Mouse (Mus musculus): ENCODE results near the gene Bend6. TPM values are rescaled to one million over a fixed set of nuclear protein-coding genes. Genes with fewer than 3 reads are reported as not detected.

The Bend6 gene
- polyA plus RNA-seq, 1 experiment from 2014 or later: 92.8 TPM

- WGBS: 74% methylated on average over 7 of the region's 7 CpGs
- Histone ChIP-seq H3K27ac (ENCODE audit: low read depth, low read length) (no peak overlapping the region), H3K27me3 (replicated peaks; ENCODE audit: control insufficient read depth, insufficient read depth, low read length) (no peaks in the 10 kb centered on the region), H3K4me2 (ENCODE audit: low read length) (no peak overlapping the region), H3K4me3 (ENCODE audit: low read length) (no peak overlapping the region), H3K9ac (ENCODE audit: low read depth, low read length) (no peak overlapping the region), H3K4me1 (ENCODE audit: control insufficient read depth, insufficient read depth, low read depth, low read length) (no peaks in the 10 kb centered on the region), H3K9me3 (ENCODE audit: control insufficient read depth, low read length) (no peaks in the 10 kb centered on the region), H3K36me3 (ENCODE audit: control insufficient read depth, insufficient read depth, low read length) (peaks cover 2% of the 10 kb centered on the region; the same call in 1 of the 2 replicates)
- no peak for ATAC-seq
Measured at GRCm38 (mm10) chr1:33922975-33923374, 15.4 kb upstream of the Bend6 start.

GRCm38 (mm10) chr1:33916554-33916953 lies 8.9 kb upstream of the Bend6 start:
- H3K9me3 ChIP-seq (ENCODE audit: control insufficient read depth, low read length): no peaks in the 10 kb centered on the region
- no peaks in the 10 kb centered on the region for H3K27me3 ChIP-seq (replicated peaks; ENCODE audit: control insufficient read depth, insufficient read depth, low read length)
- no peak overlapping the region for H3K4me3 ChIP-seq (ENCODE audit: low read length)
- no peak overlapping the region for H3K9ac ChIP-seq (ENCODE audit: low read depth, low read length)
- H3K27ac ChIP-seq (ENCODE audit: low read depth, low read length): no peak overlapping the region
- no peaks in the 10 kb centered on the region for H3K4me1 ChIP-seq (ENCODE audit: control insufficient read depth, insufficient read depth, low read depth, low read length)
- H3K36me3 ChIP-seq (ENCODE audit: control insufficient read depth, insufficient read depth, low read length): peaks cover 10% of the 10 kb centered on the region; the same call in 1 of the 2 replicates
- WGBS: 90% methylated on average over 5 of the region's 5 CpGs
- ATAC-seq: no peak
- no peak overlapping the region for H3K4me2 ChIP-seq (ENCODE audit: low read length)

GRCm38 (mm10) chr1:33911589-33911988 lies 4.0 kb upstream of the Bend6 start:
- Histone ChIP-seq H3K36me3 (ENCODE audit: control insufficient read depth, insufficient read depth, low read length) (0 out of 2 replicates have a peak, but pooled peaks cover 3% of the 10 kb centered on the region), H3K27ac (ENCODE audit: low read depth, low read length) (no peak overlapping the region), H3K27me3 (replicated peaks; ENCODE audit: control insufficient read depth, insufficient read depth, low read length) (no peaks in the 10 kb centered on the region), H3K9me3 (ENCODE audit: control insufficient read depth, low read length) (no peaks in the 10 kb centered on the region), H3K4me1 (ENCODE audit: control insufficient read depth, insufficient read depth, low read depth, low read length) (peaks cover 17% of the 10 kb centered on the region), H3K4me3 (ENCODE audit: low read length) (no peak overlapping the region), H3K4me2 (ENCODE audit: low read length) (no peak overlapping the region), H3K9ac (ENCODE audit: low read depth, low read length) (no peak overlapping the region)
- no peak for ATAC-seq
- 75% methylated on average over 8 of the region's 8 CpGs for WGBS

- Histone ChIP-seq H3K27ac (ENCODE audit: low read depth, low read length) (peak within 1 kb of the TSS; percentile 90), H3K9ac (ENCODE audit: low read depth, low read length) (peak within 1 kb of the TSS; percentile 86), H3K4me3 (ENCODE audit: low read length) (peak within 1 kb of the TSS; percentile 75), H3K27me3 (replicated peaks; ENCODE audit: control insufficient read depth, insufficient read depth, low read length) (no peaks in the 10 kb centered on the region), H3K4me2 (ENCODE audit: low read length) (peak within 1 kb of the TSS; percentile 79), H3K36me3 (ENCODE audit: control insufficient read depth, insufficient read depth, low read length) (no peaks in the 10 kb centered on the region), H3K4me1 (ENCODE audit: control insufficient read depth, insufficient read depth, low read depth, low read length) (peaks cover 23% of the 10 kb centered on the region), H3K9me3 (ENCODE audit: control insufficient read depth, low read length) (no peaks in the 10 kb centered on the region)
- ATAC-seq: no peak
- 8% methylated on average over 24 of the region's 44 CpGs for WGBS
Measured at GRCm38 (mm10) chr1:33908191-33908962, 761 bp upstream of the Bend6 start, which contains the start of gene Dst. TSS of gene Dst (plus strand) at chr1:33908225.

GRCm38 (mm10) chr1:33906927-33907326 lies 689 bp downstream of the Bend6 start:
- Histone ChIP-seq H3K4me2 (ENCODE audit: low read length) (peak overlapping the region; percentile 79), H3K27me3 (replicated peaks; ENCODE audit: control insufficient read depth, insufficient read depth, low read length) (no peaks in the 10 kb centered on the region), H3K9me3 (ENCODE audit: control insufficient read depth, low read length) (no peaks in the 10 kb centered on the region), H3K36me3 (ENCODE audit: control insufficient read depth, insufficient read depth, low read length) (peaks cover 5% of the 10 kb centered on the region; the same call in 1 of the 2 replicates), H3K4me3 (ENCODE audit: low read length) (peak overlapping the region; percentile 75), H3K4me1 (ENCODE audit: control insufficient read depth, insufficient read depth, low read depth, low read length) (peaks cover 23% of the 10 kb centered on the region), H3K27ac (ENCODE audit: low read depth, low read length) (peak overlapping the region; percentile 90), H3K9ac (ENCODE audit: low read depth, low read length) (peak overlapping the region; percentile 86)
- under 1% methylated on average over 20 of the region's 20 CpGs for whole genome bisulfite sequencing
- peak; percentile 34 for ATAC-seq

- Histone ChIP-seq H3K27me3 (replicated peaks; ENCODE audit: control insufficient read depth, insufficient read depth, low read length) (no peaks in the 10 kb centered on the region), H3K9me3 (ENCODE audit: control insufficient read depth, low read length) (no peaks in the 10 kb centered on the region), H3K27ac (ENCODE audit: low read depth, low read length) (no peak overlapping the region), H3K4me3 (ENCODE audit: low read length) (peak overlapping the region; percentile 75), H3K4me2 (ENCODE audit: low read length) (peak overlapping the region; percentile 79), H3K36me3 (ENCODE audit: control insufficient read depth, insufficient read depth, low read length) (peaks cover 6% of the 10 kb centered on the region; the same call in 1 of the 2 replicates), H3K9ac (ENCODE audit: low read depth, low read length) (peak overlapping the region; percentile 51; the same call in 1 of the 2 replicates), H3K4me1 (ENCODE audit: control insufficient read depth, insufficient read depth, low read depth, low read length) (peaks cover 23% of the 10 kb centered on the region)
- 24% methylated on average over 10 of the region's 10 CpGs for WGBS
- ATAC-seq: no peak
Measured at GRCm38 (mm10) chr1:33906216-33906615, 1.4 kb downstream of the Bend6 start.

- 36% methylated on average over 9 of the region's 9 CpGs for WGBS
Measured at GRCm38 (mm10) chr1:33903587-33903986, 4.0 kb downstream of the Bend6 start.

GRCm38 (mm10) chr1:33900175-33900574 lies 7.4 kb downstream of the Bend6 start:
- no peak overlapping the region for H3K4me2 ChIP-seq (ENCODE audit: low read length)
- WGBS: 91% methylated on average over 8 of the region's 8 CpGs
- no peak for ATAC-seq

More at GRCm38 (mm10) chr1:33903587-33903986, 4.0 kb downstream of the Bend6 start:
- Histone ChIP-seq H3K4me2 (ENCODE audit: low read length) (no peak overlapping the region), H3K9ac (ENCODE audit: low read depth, low read length) (no peak overlapping the region), H3K27ac (ENCODE audit: low read depth, low read length) (no peak overlapping the region), H3K4me1 (ENCODE audit: control insufficient read depth, insufficient read depth, low read depth, low read length) (peaks cover 9% of the 10 kb centered on the region), H3K27me3 (replicated peaks; ENCODE audit: control insufficient read depth, insufficient read depth, low read length) (no peaks in the 10 kb centered on the region), H3K36me3 (ENCODE audit: control insufficient read depth, insufficient read depth, low read length) (peaks cover 6% of the 10 kb centered on the region; the same call in 1 of the 2 replicates), H3K9me3 (ENCODE audit: control insufficient read depth, low read length) (no peaks in the 10 kb centered on the region), H3K4me3 (ENCODE audit: low read length) (no peak overlapping the region)
- ATAC-seq: no peak

GRCm38 (mm10) chr1:33898373-33898772 lies 9.2 kb downstream of the Bend6 start:
- Histone ChIP-seq H3K27ac (ENCODE audit: low read depth, low read length) (no peak overlapping the region), H3K9me3 (ENCODE audit: control insufficient read depth, low read length) (no peaks in the 10 kb centered on the region), H3K36me3 (ENCODE audit: control insufficient read depth, insufficient read depth, low read length) (peaks cover 6% of the 10 kb centered on the region; the same call in 1 of the 2 replicates), H3K27me3 (replicated peaks; ENCODE audit: control insufficient read depth, insufficient read depth, low read length) (no peaks in the 10 kb centered on the region), H3K4me2 (ENCODE audit: low read length) (no peak overlapping the region), H3K4me1 (ENCODE audit: control insufficient read depth, insufficient read depth, low read depth, low read length) (no peaks in the 10 kb centered on the region), H3K4me3 (ENCODE audit: low read length) (no peak overlapping the region), H3K9ac (ENCODE audit: low read depth, low read length) (no peak overlapping the region)
- ATAC-seq: no peak
- 93% methylated on average over 6 of the region's 6 CpGs for WGBS

More at GRCm38 (mm10) chr1:33900175-33900574, 7.4 kb downstream of the Bend6 start:
- H3K4me3 ChIP-seq (ENCODE audit: low read length): no peak overlapping the region
- H3K27ac ChIP-seq (ENCODE audit: low read depth, low read length): no peak overlapping the region
- no peaks in the 10 kb centered on the region for H3K27me3 ChIP-seq (replicated peaks; ENCODE audit: control insufficient read depth, insufficient read depth, low read length)
- no peaks in the 10 kb centered on the region for H3K9me3 ChIP-seq (ENCODE audit: control insufficient read depth, low read length)
- peaks cover 6% of the 10 kb centered on the region; the same call in 1 of the 2 replicates for H3K36me3 ChIP-seq (ENCODE audit: control insufficient read depth, insufficient read depth, low read length)
- no peaks in the 10 kb centered on the region for H3K4me1 ChIP-seq (ENCODE audit: control insufficient read depth, insufficient read depth, low read depth, low read length)
- H3K9ac ChIP-seq (ENCODE audit: low read depth, low read length): no peak overlapping the region

Data from hindbrain, embryonic 16.5 days (tissue).